Mouse (Mus musculus) gastrocnemius, postnatal 14 days (tissue): Measurements from ENCODE around the gene Nom1. TPM values are rescaled to one million over a fixed set of nuclear protein-coding genes. Genes with fewer than 3 reads are reported as not detected.

Source experiments
- DNase-seq: peaks from one replicate; pipeline ENCODE4 v3.0.0; 2021; ENCODE audit warnings: mixed read lengths
- intact Hi-C: fragments of 180-260 bp; cut with DNase I; formaldehyde crosslinking; loops from one replicate; pipeline ENCODE4 v1.15.1; 2025; ENCODE audit warnings: low total_unique reads
- total RNA-seq, 2 experiments: library from RNA; stranded (reverse); gene quantifications; 2 replicates each; pipeline ENCODE4 v1.2.3; 2021

The Nom1 gene
- total RNA-seq, 2 experiments from 2014 or later, result 8.4 to 9.2 TPM

DNA sequence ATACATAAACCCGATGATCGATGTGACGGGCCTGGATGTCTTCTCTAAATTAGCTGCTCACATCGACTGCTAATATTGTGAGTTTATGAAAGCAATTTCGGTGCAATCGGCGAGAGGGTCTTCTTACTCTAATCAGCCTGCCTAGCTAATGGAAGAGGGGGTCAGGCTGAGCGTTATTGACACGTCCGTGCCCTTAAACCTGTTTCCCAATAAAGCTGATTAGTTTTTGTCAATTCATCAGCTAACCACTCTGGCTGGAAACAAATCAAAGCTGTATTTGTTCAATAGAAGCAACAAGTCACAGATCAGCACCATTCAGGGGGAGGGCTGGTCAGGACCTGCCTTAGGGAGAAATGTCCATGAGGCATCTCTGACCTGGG lies 51.5 kb downstream of the Nom1 start:
- intact Hi-C loops, result no loop called here
- DNase-seq, result no peak

DNA sequence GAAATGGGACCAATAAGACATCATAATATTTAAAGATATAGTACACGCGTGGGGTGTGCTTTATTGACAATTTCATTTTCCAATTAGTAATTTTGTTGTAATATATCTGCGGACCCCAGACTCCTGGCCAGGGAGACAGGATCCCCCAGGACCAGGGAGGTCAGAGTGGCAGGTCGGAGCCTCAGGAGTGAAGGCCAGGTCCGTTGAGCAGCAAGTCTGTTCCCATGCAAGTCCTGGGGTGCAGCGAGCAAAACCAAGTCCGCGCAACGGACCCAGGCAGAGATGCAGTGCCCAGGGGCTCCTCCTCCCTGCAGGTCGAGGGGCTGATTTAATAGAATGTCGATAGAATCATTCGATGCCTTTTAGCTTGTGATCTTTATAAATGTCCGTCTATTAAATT lies 52.9 kb downstream of the Nom1 start:
- no peak for DNase-seq
- intact Hi-C loops, result no loop called here

DNA sequence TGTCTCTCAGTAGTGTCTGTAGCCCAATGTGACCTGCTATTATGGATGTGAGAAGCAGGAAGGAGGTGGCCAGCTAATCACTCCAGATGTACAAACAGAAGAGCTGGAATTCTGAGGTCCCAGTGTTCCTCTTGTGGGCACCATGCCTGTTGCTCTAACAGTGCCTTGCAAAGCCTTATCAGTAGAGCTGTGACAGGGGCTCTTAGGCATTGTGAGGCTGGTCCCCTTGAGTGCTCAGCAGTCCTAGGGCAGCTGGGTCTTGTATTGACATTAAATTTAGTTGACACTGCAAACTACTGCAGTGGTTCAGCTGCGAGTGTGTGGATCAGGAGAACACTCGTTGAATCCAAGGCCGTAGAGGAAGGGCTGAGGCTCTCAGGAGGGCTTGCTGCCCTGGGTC lies 72.5 kb downstream of the Nom1 start:
- DNase-seq, result no peak
- intact Hi-C loops, result no loop called here

Other genes with a start within 250 kb of the Nom1 start
- gene Rnf32, start 238.7 kb upstream of the Nom1 start, total RNA-seq, result under 1 TPM; 0.42 to 0.70 TPM
- 1 to 10 TPM; 8.8 to 9.1 TPM for gene Lmbr1, start 56.3 kb upstream of the Nom1 start, total RNA-seq
- not detected for gene Mnx1, start 43.8 kb downstream of the Nom1 start, total RNA-seq
- gene Ube3c, start 134.6 kb downstream of the Nom1 start, total RNA-seq, result 10 to 100 TPM; 28.5 to 31.7 TPM